Mouse (Mus musculus) C2C12 (cell line): ENCODE measurements around the gene Ppm1h.

Experiments
- CTCF ChIP-seq: IDR thresholded peaks from one replicate; pipeline ENCODE4 v1.5.1; 2011; ENCODE audit not compliant: control insufficient read depth, insufficient read depth, insufficient read length
- MAX ChIP-seq: IDR thresholded peaks from one replicate; pipeline ENCODE4 v1.6.1; 2011; ENCODE audit warnings: mild to moderate bottlenecking, control low read depth
- MYOD1 ChIP-seq: IDR thresholded peaks from one replicate; pipeline ENCODE4 v1.6.1; 2011; ENCODE audit warnings: low read depth; ENCODE audit not compliant: control insufficient read depth, insufficient read length
- MYOG ChIP-seq: IDR thresholded peaks from one replicate; pipeline ENCODE4 v1.6.1; 2011; ENCODE audit not compliant: control insufficient read depth, insufficient read length; ENCODE audit errors: extremely low read depth
- USF1 ChIP-seq: IDR thresholded peaks from one replicate; pipeline ENCODE4 v1.6.1; 2011; ENCODE audit warnings: low read depth, mild to moderate bottlenecking, control low read depth, moderate library complexity

DNA sequence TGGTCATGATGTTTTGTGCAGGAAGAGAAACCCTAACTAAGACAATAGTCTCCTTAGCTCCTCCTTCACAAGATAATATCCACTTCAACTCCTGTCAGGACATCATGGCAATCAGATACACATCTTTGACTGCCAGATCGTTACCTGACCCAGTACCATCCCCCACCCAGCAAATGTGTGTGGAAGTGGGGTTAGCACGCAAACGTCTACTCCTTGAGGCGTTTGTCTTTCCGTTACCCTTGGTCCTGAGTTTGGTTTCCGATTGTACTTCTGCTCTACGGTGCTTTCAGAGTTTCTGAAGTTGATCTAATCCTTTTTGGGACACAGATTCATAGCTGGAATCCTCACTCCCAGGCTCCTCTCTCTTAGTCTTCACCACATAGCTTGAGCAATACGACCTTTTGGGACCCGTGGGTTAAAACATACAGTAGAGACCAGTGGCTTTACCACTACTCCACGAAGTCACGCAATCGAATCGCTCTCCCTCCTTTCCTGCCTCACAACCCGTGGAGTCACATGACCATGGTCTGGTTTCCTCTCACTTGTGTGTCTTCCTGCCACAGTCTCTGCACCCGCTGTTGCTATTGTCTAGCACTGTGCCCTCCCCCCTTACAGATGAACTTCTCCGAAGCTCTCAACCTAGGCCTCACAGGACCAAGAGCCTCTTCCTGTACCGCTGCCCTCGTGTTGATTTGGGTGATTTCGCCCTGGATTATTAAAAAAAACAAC lies 121.6 kb downstream of the Ppm1h start:
- TF ChIP-seq CTCF (no peak), MAX (no peak), MYOD1 (no peak), MYOG (no peak), USF1 (no peak)
